Mouse (Mus musculus): ENCODE measurements around the gene Syngr2.

DNA sequence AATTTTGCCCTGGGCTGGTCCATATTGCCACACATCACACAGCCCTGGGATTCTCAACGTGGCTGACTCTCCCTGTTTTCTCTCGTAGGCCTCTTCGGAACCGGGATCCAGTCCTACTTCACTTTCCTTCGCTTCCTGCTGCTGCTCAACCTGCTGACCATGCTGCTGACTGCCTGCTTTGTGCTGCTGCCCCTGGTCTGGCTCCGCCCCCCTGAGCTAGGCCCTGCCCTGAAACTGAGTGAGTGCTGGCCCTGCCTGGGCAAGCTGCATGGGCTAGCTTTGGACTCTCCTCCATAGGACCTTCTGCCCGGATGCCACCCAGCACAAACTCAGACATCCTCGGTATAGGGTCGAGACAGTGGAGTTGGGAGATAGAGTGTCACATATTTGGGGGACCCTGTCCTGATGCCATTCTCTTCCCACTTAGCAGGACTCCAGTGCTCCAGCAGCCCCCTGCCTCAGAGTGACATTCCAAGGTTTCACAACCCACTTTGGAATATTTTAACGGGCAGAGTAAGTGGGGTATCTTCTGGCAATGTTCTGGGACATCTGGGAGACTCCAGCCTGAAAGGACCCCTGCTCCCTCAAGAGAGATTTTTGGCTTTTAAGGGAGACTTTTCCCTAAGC, 25.7 kb upstream of the Syngr2 start:
- TF ChIP-seq CTCF (IDR thresholded peaks at IDR 0.05; ENCODE audit: borderline replicate concordance, insufficient read depth, low read length): no peak
- no peak for TF ChIP-seq POLR2A (IDR thresholded peaks at IDR 0.05; ENCODE audit: low read depth, low read length)
